Mouse (Mus musculus): Measurements from ENCODE around the gene Cd247.

GRCm38 (mm10) chr1:165814116-165814515 lies 25.6 kb downstream of the Cd247 start:
- no peak for TF ChIP-seq E2F4 (IDR thresholded peaks at IDR 0.05; ENCODE audit: insufficient read depth)
- TF ChIP-seq POLR2A (IDR thresholded peaks at IDR 0.05; ENCODE audit: insufficient read length, low read depth), result no peak
- no peak for TF ChIP-seq USF1 (IDR thresholded peaks at IDR 0.05; ENCODE audit: low read depth)
- TF ChIP-seq MAX (IDR thresholded peaks at IDR 0.05; ENCODE audit: low read depth), result no peak
- no peak for TF ChIP-seq CEBPB (IDR thresholded peaks at IDR 0.05; ENCODE audit: insufficient read depth, poor library complexity, severe bottlenecking)
- no peak for TF ChIP-seq MYOG (IDR thresholded peaks at IDR 0.05; ENCODE audit: control insufficient read depth in 1 of 3, insufficient read depth in 1 of 3, insufficient read length in 2 of 3, low read depth in 2 of 3)
- no peak for TF ChIP-seq SRF (IDR thresholded peaks at IDR 0.05; ENCODE audit: control insufficient read depth, insufficient read length, low read depth)
- TF ChIP-seq TCF12 (IDR thresholded peaks at IDR 0.05; ENCODE audit: insufficient read depth, poor library complexity, severe bottlenecking), result no peak
- TF ChIP-seq POLR2AphosphoS2 (IDR thresholded peaks at IDR 0.05; ENCODE audit: insufficient read length, low read depth), result no peak
- TF ChIP-seq MYOD1 (IDR thresholded peaks at IDR 0.05; ENCODE audit: control insufficient read depth in 1 of 3, insufficient read length in 2 of 3, low read depth in 2 of 3), result no peak
- no peak for TF ChIP-seq REST (IDR thresholded peaks at IDR 0.05; ENCODE audit: insufficient read depth, insufficient read length)
